Mouse (Mus musculus): ENCODE results near the gene Fgf15.

- TF ChIP-seq POLR2AphosphoS2 (IDR thresholded peaks at IDR 0.05; ENCODE audit: low read depth, low read length) (no peak), CHD1 (IDR thresholded peaks at IDR 0.05; ENCODE audit: low read depth, low read length) (no peak), CTCF (conservative IDR thresholded peaks at IDR 0.05 in 1 of 2, IDR thresholded peaks at IDR 0.05 in 1 of 2; ENCODE audit: low read depth in 2 of 2, low read length in 2 of 2) (no peak), MXI1 (IDR thresholded peaks at IDR 0.05; ENCODE audit: low read depth, low read length) (no peak), SIN3A (IDR thresholded peaks at IDR 0.05; ENCODE audit: low read length) (no peak), ZNF384 (IDR thresholded peaks at IDR 0.05; ENCODE audit: low read depth, low read length) (no peak), USF1 (IDR thresholded peaks at IDR 0.05; ENCODE audit: low read depth, low read length) (no peak), TBP (conservative IDR thresholded peaks at IDR 0.05; ENCODE audit: low read depth, low read length) (no peak), NRF1 (IDR thresholded peaks at IDR 0.05; ENCODE audit: low read depth, low read length) (no peak), POLR2A (IDR thresholded peaks at IDR 0.05; ENCODE audit: low read depth, low read length) (no peak)
Measured at GRCm38 (mm10) chr7:144874226-144874625, 22.1 kb upstream of the Fgf15 start.

All from CH12.LX (cell line).